Comparison of ENCODE assay signal across 9 mouse cellular contexts in genomic region chr13:42303180-42303929, GRCm38 (mm10). TPM values are rescaled to one million over a fixed set of nuclear protein-coding genes. Genes with fewer than 3 reads are reported as not detected.
DNase-seq lines count a peak whose midpoint lies in the region; ATAC-seq and TF ChIP-seq lines count a peak whose summit lies in the region.
"Had no signal": no experiment of that assay in that cellular context is flagged by ENCODE, and none has a peak within 500 bp of the region (broad histone marks: within the 10 kb centered on the region; RNA-seq: fewer than 3 reads in every experiment).

No protein-coding gene starts in this region.

- H3K9me3 ChIP-seq in forebrain, embryonic 13.5 days (replicated peaks) = no peaks in the 10 kb centered on the region
- no peaks in the 10 kb centered on the region for H3K9me3 ChIP-seq in forebrain, embryonic 16.5 days (ENCODE audit: control insufficient read depth, low read length)
- H3K9me3 ChIP-seq in hindbrain, postnatal 0 days (ENCODE audit: low read length) = no peaks in the 10 kb centered on the region
- H3K9me3 ChIP-seq: G1E had no signal

- no peak overlapping the region for H3K27ac ChIP-seq in forebrain, embryonic 13.5 days
- no peak overlapping the region for H3K27ac ChIP-seq in forebrain, embryonic 16.5 days (ENCODE audit: low read length)
- no peak overlapping the region for H3K27ac ChIP-seq in hindbrain, postnatal 0 days

- no peak overlapping the region for H3K9ac ChIP-seq in forebrain, embryonic 13.5 days
- no peak overlapping the region for H3K9ac ChIP-seq in forebrain, embryonic 16.5 days (replicated peaks; ENCODE audit: low read depth, low read length)
- H3K9ac ChIP-seq in hindbrain, postnatal 0 days (replicated peaks; ENCODE audit: low read length) = no peak overlapping the region

- ATAC-seq in forebrain, embryonic 13.5 days = no peak
- ATAC-seq in forebrain, embryonic 16.5 days = no peak
- no peak for ATAC-seq in hindbrain, postnatal 0 days
- no peak for ATAC-seq in inflammation-experienced regulatory T-cells, adult 6 months

- DNase-seq in embryo, embryonic 10 days (ENCODE audit: low spot score) = peak; percentile 36
- no peak for DNase-seq in hindbrain, postnatal 0 days (ENCODE audit: low spot score)
- peak; percentile 38 for DNase-seq in lung, postnatal 10 days
- no peak for DNase-seq in left cerebral cortex, postnatal 4 days
- DNase-seq in cerebellum, postnatal 36 days = no peak

- 0 out of 2 replicates have a peak overlapping the region, but pooled peaks have one; percentile 84 for H3K4me2 ChIP-seq in forebrain, embryonic 13.5 days
- no peak overlapping the region; the same call in 1 of the 2 replicates for H3K4me2 ChIP-seq in forebrain, embryonic 16.5 days (ENCODE audit: low read length)
- peak overlapping the region; percentile 73; the same call in 1 of the 2 replicates for H3K4me2 ChIP-seq in hindbrain, postnatal 0 days (ENCODE audit: low read depth, low read length)

- peaks cover 23% of the 10 kb centered on the region for H3K4me1 ChIP-seq in forebrain, embryonic 13.5 days
- peaks cover 17% of the 10 kb centered on the region for H3K4me1 ChIP-seq in forebrain, embryonic 16.5 days (replicated peaks; ENCODE audit: control insufficient read depth, insufficient read depth, low read length)
- H3K4me1 ChIP-seq in hindbrain, postnatal 0 days (ENCODE audit: insufficient read depth, low read length) = 0 out of 2 replicates have a peak, but pooled peaks cover 5% of the 10 kb centered on the region

- peaks cover 55% of the 10 kb centered on the region for H3K27me3 ChIP-seq in forebrain, embryonic 13.5 days
- H3K27me3 ChIP-seq in forebrain, embryonic 16.5 days (replicated peaks; ENCODE audit: control insufficient read depth, insufficient read depth, low read length) = peaks cover 18% of the 10 kb centered on the region
- 0 out of 2 replicates have a peak, but pooled peaks cover 4% of the 10 kb centered on the region for H3K27me3 ChIP-seq in hindbrain, postnatal 0 days (ENCODE audit: insufficient read depth, low read length)

- no peak overlapping the region for H3K4me3 ChIP-seq in forebrain, embryonic 13.5 days
- H3K4me3 ChIP-seq in forebrain, embryonic 16.5 days (replicated peaks; ENCODE audit: low read length) = no peak overlapping the region
- H3K4me3 ChIP-seq in hindbrain, postnatal 0 days (ENCODE audit: low read length) = no peak overlapping the region

- no peaks in the 10 kb centered on the region for H3K36me3 ChIP-seq in forebrain, embryonic 13.5 days (ENCODE audit: poor library complexity, severe bottlenecking)
- no peaks in the 10 kb centered on the region for H3K36me3 ChIP-seq in forebrain, embryonic 16.5 days (ENCODE audit: control insufficient read depth, insufficient read depth)
- no peaks in the 10 kb centered on the region for H3K36me3 ChIP-seq in hindbrain, postnatal 0 days (ENCODE audit: insufficient read depth, low read length)
- H3K36me3 ChIP-seq: G1E had no signal

- intact Hi-C loops in left cerebral cortex, postnatal 4 days (cut with DNase I) = loop anchor here (10.0 kb wide), 1 partner anchor 291 kb away; no protein-coding TSS in a partner anchor

- TF ChIP-seq CTCF in hindbrain, postnatal 0 days (IDR thresholded peaks at IDR 0.05; ENCODE audit: low read depth) = no peak

- 20% methylated on average over 11 of the region's 11 CpGs for WGBS in forebrain, embryonic 13.5 days
- WGBS in forebrain, embryonic 16.5 days = 18% methylated on average over 11 of the region's 11 CpGs
- WGBS in hindbrain, postnatal 0 days = 35% methylated on average over 11 of the region's 11 CpGs

RNA-seq across cellular contexts. Expression of gene Edn1, which starts 2.1 kb away (rescaled TPM):
- 0.82 and 1.1 TPM in 2 replicates for polyA plus RNA-seq in forebrain, embryonic 13.5 days (2015; fragmentation: Nextera tagmentation; extraction: Ambion mirVana)
- polyA plus RNA-seq in forebrain, embryonic 16.5 days (2015; fragmentation: Nextera tagmentation; extraction: Ambion mirVana) = 1.1 and 1.5 TPM in 2 replicates
- total RNA-seq in hindbrain, postnatal 0 days (2014; rRNA removed) = 2.9 and 3.0 TPM in 2 replicates
- 3.3 TPM in 2 replicates for polyA plus RNA-seq in hindbrain, postnatal 0 days (2015; fragmentation: Nextera tagmentation; extraction: Ambion mirVana)
- not detected for polyA plus RNA-seq in inflammation-experienced regulatory T-cells, adult 6 months (2017; shearing (Covaris generic))
- 1 to 10 TPM; 1.4 to 1.9 TPM for total RNA-seq in left cerebral cortex, postnatal 4 days (2021)
- polyA plus RNA-seq: G1E had no signal

Comparison
In these comparisons a context has a peak if more than half of its experiments do, and no peak if none do; other contexts are left out.
1. DNase-seq: peak in embryo, embryonic 10 days (single experiment) and lung, postnatal 10 days (single experiment); none in hindbrain, postnatal 0 days (single experiment), left cerebral cortex, postnatal 4 days (single experiment) and cerebellum, postnatal 36 days (0 of 2).